Comparison of ENCODE assay signal across 27 mouse cellular contexts in the genomic region with DNA sequence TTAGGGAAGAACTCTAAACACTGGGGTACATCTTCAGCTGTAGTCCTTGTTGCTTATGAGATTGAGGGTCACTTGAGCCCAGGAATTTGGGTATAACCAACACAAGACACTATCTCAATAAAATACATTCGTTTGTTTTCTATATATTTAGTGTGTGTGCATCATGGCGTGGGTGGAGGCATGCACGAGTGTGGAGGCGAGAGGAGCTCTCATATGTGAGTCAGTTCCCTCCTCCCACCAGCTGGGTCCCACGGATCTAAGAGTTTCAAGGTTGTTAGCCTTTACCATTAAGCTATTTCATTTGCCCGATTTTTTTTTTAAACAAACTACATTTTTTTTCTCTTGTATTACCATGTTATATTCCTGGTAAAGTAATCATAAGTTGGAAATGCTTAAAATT. TPM values are rescaled to one million over a fixed set of nuclear protein-coding genes. Genes with fewer than 3 reads are reported as not detected.
A peak's percentile ranks its signal among the peaks of the same experiment; 100 is the strongest.
DNase-seq lines count a peak whose midpoint lies in the region; TF ChIP-seq lines count a peak whose summit lies in the region.
"Had no signal": no experiment of that assay in that cellular context is flagged by ENCODE, and none has a peak within 500 bp of the region (broad histone marks: within the 10 kb centered on the region; RNA-seq: fewer than 3 reads in every experiment).

No protein-coding gene starts in this region.

- TF ChIP-seq CTCF in gastrocnemius, adult 2 months (IDR thresholded peaks at IDR 0.05) = no peak
- no peak for TF ChIP-seq CTCF in left cerebral cortex, adult 2 months (IDR thresholded peaks at IDR 0.05)

- H3K4me3 ChIP-seq in gastrocnemius, adult 2 months = no peak overlapping the region
- H3K4me3 ChIP-seq in left cerebral cortex, adult 2 months = no peak overlapping the region
- H3K4me3 ChIP-seq: embryonic facial prominence, embryonic 12.5 days; embryonic facial prominence, embryonic 15.5 days; heart, embryonic 10.5 days; heart, embryonic 13.5 days had no signal

- peak overlapping the region; percentile 46; the same call in 1 of the 2 replicates for H3K27ac ChIP-seq in gastrocnemius, adult 2 months
- H3K27ac ChIP-seq in left cerebral cortex, adult 2 months = peak overlapping the region; percentile 29; the same call in 1 of the 2 replicates
- H3K27ac ChIP-seq: embryonic facial prominence, embryonic 12.5 days; embryonic facial prominence, embryonic 15.5 days; heart, embryonic 10.5 days; heart, embryonic 13.5 days; hindbrain, embryonic 14.5 days; hindbrain, postnatal 0 days had no signal

- intact Hi-C loops in gastrocnemius, adult 2 months (cut with DNase I) = no loop called here
- intact Hi-C loops in left cerebral cortex, adult 2 months (cut with DNase I) = no loop called here

- no peak for DNase-seq in gastrocnemius, adult 2 months
- DNase-seq in gastrocnemius, postnatal 4 days (ENCODE audit: low spot score in 2 of 2) = no peak
- DNase-seq in left cerebral cortex, adult 2 months (ENCODE audit: extremely low spot score in 1 of 2, low spot score in 2 of 2) = peak; percentile 32 to 49
- no peak for DNase-seq in left cerebral cortex, adult 11 months (ENCODE audit: low spot score)
- DNase-seq in right cerebral cortex, adult 2 months (ENCODE audit: low spot score in 2 of 2) = peak; percentile 68 to 71
- DNase-seq in right cerebral cortex, postnatal 10 days (ENCODE audit: low spot score in 2 of 2) = no peak
- peak; percentile 29 for DNase-seq in induced T-regulatory cell, adult 2 months (ENCODE audit: low read depth)
- no peak for DNase-seq in heart, adult 8-10 months (ENCODE audit: low spot score)
- DNase-seq: adrenal gland, adult 2 months; adrenal gland, postnatal 14 days; B cell, adult 2 months; cerebellum, adult 18-20 months; cerebellum, adult 9-10 months; cerebellum, postnatal 14 days; forebrain, postnatal 0 days; gastrocnemius, postnatal 14 days; heart, adult 18-20 months; heart, postnatal 14 days; heart, postnatal 4 days had no signal

RNA-seq across cellular contexts. Expression of gene Spi1, which starts 8.6 kb away (rescaled TPM):
- total RNA-seq in gastrocnemius, adult 2 months (2021) = 1 to 10 TPM in 1 of 2 experiments, under 1 TPM in 1; 0.87 to 1.2 TPM
- 1 to 10 TPM; 5.4 to 6.6 TPM for total RNA-seq in gastrocnemius, postnatal 4 days (2021)
- 1 to 10 TPM; 3.4 to 4.8 TPM for total RNA-seq in left cerebral cortex, adult 2 months (2021)
- 1 to 10 TPM; 2.8 to 6.1 (median 3.2) TPM for total RNA-seq in heart, adult 8-10 months (2022)

RNA-seq across cellular contexts. Expression of gene Slc39a13, which starts 20.6 kb away (rescaled TPM):
- 10 to 100 TPM; 18.7 to 22.0 TPM for total RNA-seq in gastrocnemius, adult 2 months (2021)
- 10 to 100 TPM; 40.9 to 44.9 TPM for total RNA-seq in gastrocnemius, postnatal 4 days (2021)
- total RNA-seq in left cerebral cortex, adult 2 months (2021) = 10 to 100 TPM; 30.1 to 32.3 TPM
- total RNA-seq in heart, adult 8-10 months (2022) = 10 to 100 TPM; 19.0 to 26.0 (median 23.6) TPM

RNA-seq across cellular contexts. Expression of gene Mybpc3, which starts 27.1 kb away (rescaled TPM):
- under 1 TPM in 1 of 2 experiments, not detected in 1; 0.06 TPM for total RNA-seq in gastrocnemius, adult 2 months (2021)
- under 1 TPM; 0.22 to 0.31 TPM for total RNA-seq in gastrocnemius, postnatal 4 days (2021)
- total RNA-seq in left cerebral cortex, adult 2 months (2021) = under 1 TPM; 0.33 to 0.43 TPM
- 1,000 to 10,000 TPM; 1,514 to 2,177 (median 1,722) TPM for total RNA-seq in heart, adult 8-10 months (2022)
- total RNA-seq: adrenal gland, postnatal 14 days; G1E; gastrocnemius, adult 18-20 months had no signal

RNA-seq across cellular contexts. Expression of gene Psmc3, which starts 37.0 kb away (rescaled TPM):
- total RNA-seq in gastrocnemius, adult 2 months (2021) = 100 to 1,000 TPM; 226 to 256 TPM
- total RNA-seq in gastrocnemius, postnatal 4 days (2021) = 100 to 1,000 TPM; 337 to 338 TPM
- total RNA-seq in left cerebral cortex, adult 2 months (2021) = 100 to 1,000 TPM; 205 to 207 TPM
- total RNA-seq in heart, adult 8-10 months (2022) = 100 to 1,000 TPM; 192 to 274 (median 220) TPM

RNA-seq across cellular contexts. Expression of gene Rapsn, which starts 55.4 kb away (rescaled TPM):
- total RNA-seq in gastrocnemius, adult 2 months (2021) = 10 to 100 TPM; 28.3 to 30.2 TPM
- total RNA-seq in gastrocnemius, postnatal 4 days (2021) = 10 to 100 TPM; 37.6 to 45.0 TPM
- under 1 TPM; 0.44 to 0.57 TPM for total RNA-seq in left cerebral cortex, adult 2 months (2021)
- 10 to 100 TPM; 15.4 to 19.4 (median 16.4) TPM for total RNA-seq in heart, adult 8-10 months (2022)
- total RNA-seq: hindbrain, postnatal 0 days had no signal

Comparison
In these comparisons a context has a peak if more than half of its experiments do, and no peak if none do; other contexts are left out.
1. DNase-seq: peak in left cerebral cortex, adult 2 months (2 of 2), right cerebral cortex, adult 2 months (2 of 2) and induced T-regulatory cell, adult 2 months (single experiment); none in gastrocnemius, adult 2 months (single experiment), gastrocnemius, postnatal 4 days (0 of 2), left cerebral cortex, adult 11 months (single experiment), right cerebral cortex, postnatal 10 days (0 of 2) and heart, adult 8-10 months (single experiment).
2. RNA of gene Mybpc3, which starts 27.1 kb away (total RNA-seq): 1,514 to 2,177 TPM in heart, adult 8-10 months; 0.33 to 0.43 TPM in left cerebral cortex, adult 2 months, 0.22 to 0.31 TPM in gastrocnemius, postnatal 4 days and 0.06 TPM in gastrocnemius, adult 2 months; every median in the first group is over 1,000 times any median in the second.